Mouse (Mus musculus) Patski (cell line): ENCODE data around the gene Camk1g. TPM values are rescaled to one million over a fixed set of nuclear protein-coding genes. Genes with fewer than 3 reads are reported as not detected.

ENCODE experiments used
- ATAC-seq: fragments of 100-300 bp; one replicate; pipeline ENCODE4 v1.8.0; 2021
- CTCF ChIA-PET: fragments of 350-600 bp; sonication (Branson Sonifier 250); formaldehyde crosslinking; loops from one replicate; lab custom pipeline; 2022; ENCODE audit warnings: inconsistent platforms; lab: Charles Lee
- POLR2A ChIA-PET: fragments of 350-600 bp; sonication (Branson Sonifier 250); formaldehyde crosslinking; loops from one replicate; lab custom pipeline; 2022; ENCODE audit warnings: antibody characterized with exemption, inconsistent platforms; lab: Charles Lee
- DNase-seq: peaks from one replicate; pipeline ENCODE4 v3.0.0-alpha.2; 2011; ENCODE audit warnings: low read depth, low spot score
- H3K27me3 ChIP-seq: fragments of 371-371 bp; one replicate; pipeline ENCODE4 v1.5.1; 2021
- CTCF ChIP-seq: fragments of 100-300 bp; IDR thresholded peaks from one replicate; pipeline ENCODE4 v1.5.1; 2021
- in situ Hi-C: fragments of 300-500 bp; cut with MboI; formaldehyde crosslinking; loops from 3 replicates; pipeline ENCODE4 v1.11.1; 2018; ENCODE audit warnings: low pct_unique_long_range_greater_than_20kb, mixed read lengths
- polyA plus RNA-seq: library from polyadenylated mRNA; unstranded; gene quantifications from one replicate; pipeline ENCODE4 v1.2.3, GENCODE M21; 2021

The Camk1g gene
- 0.69 TPM for polyA plus RNA-seq

DNA sequence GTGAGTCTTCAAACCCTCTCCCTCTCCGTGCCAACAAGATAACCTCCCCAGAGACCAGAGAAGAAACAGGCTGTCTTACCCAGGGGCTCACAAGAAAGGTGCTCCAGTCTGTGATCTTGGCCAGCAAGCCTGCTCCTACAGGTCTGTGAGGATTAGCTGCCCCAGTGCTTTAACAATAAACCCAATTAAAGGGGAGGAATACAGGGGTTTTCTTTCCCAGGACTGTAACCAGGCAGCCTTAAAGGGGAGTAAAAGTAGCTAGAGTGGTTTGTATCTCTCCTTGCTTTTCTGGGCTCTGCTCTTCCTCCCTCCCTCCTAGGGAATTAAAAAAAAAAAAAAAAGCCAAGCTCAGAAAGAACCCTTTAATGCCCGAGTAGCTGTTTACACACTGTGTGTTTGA, at the start of gene Camk1g:
Camk1g (minus strand) TSS at position 203 of the 400 bp plus-strand sequence.
- ChIA-PET CTCF (interaction anchor here (0.8 to 15.6 kb wide), 6 partner anchors 11 to 115 kb away, joined by 4 to 297 read pairs (median 7); no protein-coding TSS in a partner anchor), POLR2A (interaction anchor here (0.6 to 0.7 kb wide), 3 partner anchors 38 to 1368 kb away, joined by 3 read pairs; no protein-coding TSS in a partner anchor)
- no peak for TF ChIP-seq CTCF
- in situ Hi-C loops: no loop called here
- ATAC-seq (no peak), DNase-seq (no peak)
- no peaks in the 10 kb centered on the region for H3K27me3 ChIP-seq

DNA sequence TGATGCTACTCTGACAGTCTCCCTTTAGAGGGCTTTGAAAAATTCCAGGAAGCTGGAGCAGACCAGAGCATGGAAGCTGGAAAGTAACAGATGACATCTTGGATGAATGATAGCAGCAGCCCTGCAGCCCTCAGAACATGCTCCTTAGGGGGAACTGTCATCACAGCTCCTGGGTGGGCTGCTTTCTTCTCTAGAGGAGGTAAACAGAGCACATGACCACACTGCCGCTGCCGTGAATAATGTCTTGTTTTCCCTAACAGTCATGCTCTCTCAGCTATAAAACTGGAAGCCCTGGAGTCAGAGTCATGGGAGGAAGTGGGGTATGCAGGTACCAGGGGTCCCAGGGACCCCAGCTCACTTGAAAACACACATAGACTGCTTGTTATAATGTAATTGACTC, 49.1 kb upstream of the Camk1g start:
- H3K27me3 ChIP-seq: no peaks in the 10 kb centered on the region
- DNase-seq: no peak
- TF ChIP-seq CTCF: no peak
- POLR2A ChIA-PET: no interaction called here
- in situ Hi-C loops: no loop called here
- ATAC-seq: no peak
- CTCF ChIA-PET: interaction anchor here (1.3 kb wide), 1 partner anchor 19 kb away, joined by 3 read pairs; no protein-coding TSS in a partner anchor

DNA sequence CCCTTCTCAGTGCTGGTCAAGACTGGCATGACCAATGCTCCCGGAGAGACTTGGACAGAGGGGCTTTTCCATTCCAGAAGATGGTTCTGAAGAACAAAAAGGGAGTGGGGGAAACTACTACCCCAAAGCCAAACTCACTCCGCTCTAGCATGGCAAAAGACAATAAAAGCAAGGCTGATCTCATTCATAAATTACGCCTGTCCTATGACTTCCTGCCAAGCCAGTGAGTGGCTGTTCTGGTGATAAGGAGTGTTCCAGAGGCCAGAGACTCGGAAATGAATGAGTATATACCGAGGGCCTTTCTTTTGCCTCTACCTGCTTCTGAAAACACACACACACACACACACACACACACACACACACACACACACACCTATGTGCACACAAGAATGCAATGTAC, 48.6 kb upstream of the Camk1g start:
- no peaks in the 10 kb centered on the region for H3K27me3 ChIP-seq
- ChIA-PET CTCF (interaction anchor here (1.3 kb wide), 1 partner anchor 18 kb away, joined by 3 read pairs; no protein-coding TSS in a partner anchor), POLR2A (no interaction called here)
- in situ Hi-C loops: no loop called here
- ATAC-seq (peak; percentile 18), DNase-seq (no peak)
- no peak for TF ChIP-seq CTCF

DNA sequence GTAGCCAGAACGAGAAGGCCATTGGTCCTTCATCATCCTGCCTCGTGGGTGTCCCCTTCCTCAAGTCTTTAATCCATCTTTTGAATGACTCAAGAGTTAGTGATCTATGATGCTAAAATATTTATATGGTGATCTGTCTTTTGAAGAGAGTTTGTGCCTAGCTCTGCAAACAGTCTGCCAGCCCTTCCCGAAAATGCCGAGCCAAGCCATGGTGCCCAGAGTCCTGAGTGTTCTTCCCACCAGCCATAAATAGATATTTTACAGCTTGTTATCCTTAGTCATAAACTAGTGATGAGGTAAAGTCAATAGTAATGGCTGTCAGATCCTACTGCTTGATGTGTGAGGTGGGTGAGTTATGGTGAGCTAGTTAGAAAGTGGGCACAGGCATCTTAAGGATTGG, 44.0 kb upstream of the Camk1g start:
- ChIA-PET CTCF (interaction anchor here (1.1 to 3.4 kb wide), 6 partner anchors 10 to 34 kb away, joined by 3 to 18 read pairs (median 4); no protein-coding TSS in a partner anchor), POLR2A (no interaction called here)
- ATAC-seq: peak; percentile 52
- DNase-seq: no peak
- no peaks in the 10 kb centered on the region for H3K27me3 ChIP-seq
- no peak for TF ChIP-seq CTCF
- in situ Hi-C loops: no loop called here

DNA sequence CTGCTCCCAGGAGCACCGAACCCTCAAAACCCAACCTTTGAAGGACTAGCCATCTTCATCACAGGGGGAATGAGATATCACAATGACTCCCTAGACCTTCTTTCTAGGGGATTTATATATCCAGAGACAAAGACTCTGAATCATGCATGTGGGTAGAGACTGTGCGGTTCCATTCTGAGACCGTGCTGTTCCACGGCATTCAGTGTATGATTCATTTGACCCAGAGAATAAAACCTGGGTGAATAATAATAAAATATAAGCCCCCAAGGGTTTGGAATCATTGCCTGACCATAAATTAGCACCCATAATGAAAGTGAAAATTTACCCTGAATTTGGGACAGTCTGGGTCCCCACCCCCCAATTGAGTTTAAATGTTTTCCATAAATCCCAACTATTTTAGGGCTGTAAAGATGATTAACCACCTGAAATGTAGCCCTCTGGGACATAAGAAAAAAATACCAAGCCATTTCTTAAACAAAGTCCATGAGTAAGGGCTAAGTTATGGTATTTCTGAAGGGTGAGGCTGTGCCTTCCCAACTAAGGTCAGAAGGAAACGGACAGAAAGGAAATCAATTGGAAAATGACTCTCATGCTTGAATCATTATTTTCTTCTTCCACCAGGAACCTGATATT, 43.4 kb upstream of the Camk1g start:
- ATAC-seq: peak; percentile 65
- in situ Hi-C loops: no loop called here
- ChIA-PET POLR2A (no interaction called here), CTCF (interaction anchor here (1.1 to 3.1 kb wide), 3 partner anchors 14 to 31 kb away, joined by 3 to 18 read pairs (median 5); no protein-coding TSS in a partner anchor)
- peak; percentile 50 for DNase-seq
- no peaks in the 10 kb centered on the region for H3K27me3 ChIP-seq
- TF ChIP-seq CTCF: no peak

DNA sequence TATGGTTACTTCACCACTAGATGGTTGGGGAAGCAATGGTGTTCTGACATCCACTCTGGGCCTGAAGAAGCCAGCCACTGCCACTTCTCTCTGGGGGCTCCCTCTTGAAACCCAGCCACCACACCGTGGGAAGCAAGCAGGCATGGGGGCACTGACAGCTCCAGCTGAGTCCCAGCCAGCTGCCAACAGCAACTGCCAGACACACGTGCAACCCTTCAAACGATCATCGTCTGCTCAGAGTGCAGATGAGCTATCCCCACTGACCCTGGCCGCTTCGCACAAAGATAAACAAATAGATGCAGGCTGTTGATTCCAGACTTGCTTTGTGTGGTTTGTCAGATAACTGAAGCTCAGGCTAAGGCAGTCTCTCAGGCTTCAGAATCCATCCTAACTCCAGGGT, 37.4 kb upstream of the Camk1g start:
- in situ Hi-C loops: no loop called here
- ATAC-seq (no peak), DNase-seq (no peak)
- TF ChIP-seq CTCF: no peak
- CTCF ChIA-PET: interaction anchor here (1.1 kb wide), 1 partner anchor 33 kb away, joined by 4 read pairs; no protein-coding TSS in a partner anchor
- POLR2A ChIA-PET: no interaction called here
- no peaks in the 10 kb centered on the region for H3K27me3 ChIP-seq

DNA sequence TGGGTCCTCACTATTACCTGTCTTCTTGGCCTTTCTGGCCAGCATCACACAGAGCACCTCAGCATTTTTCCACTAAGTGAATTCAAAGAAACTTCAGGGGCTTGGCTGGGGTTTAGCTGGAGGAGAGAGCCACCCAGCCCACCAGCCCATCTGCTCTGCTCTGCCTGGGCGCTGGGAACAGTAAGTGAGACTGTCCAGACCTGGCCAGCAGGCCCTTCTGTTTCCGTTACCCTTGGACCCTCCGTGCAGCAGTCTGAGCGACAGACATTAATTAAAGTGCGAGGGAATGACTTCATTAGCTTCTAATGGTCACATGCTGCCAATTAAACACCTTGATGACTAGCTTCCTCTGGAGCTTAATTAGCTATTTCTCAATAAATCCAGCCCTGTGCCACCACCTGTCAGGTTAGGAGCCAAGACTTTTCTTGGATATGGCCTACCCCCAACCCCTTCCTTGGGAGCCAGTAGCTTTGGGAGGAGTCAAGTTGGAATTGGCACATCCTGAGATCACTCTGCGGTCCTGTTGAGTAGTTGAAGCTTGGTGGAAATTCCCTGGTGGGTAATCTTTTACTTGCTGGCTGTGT, 36.1 kb upstream of the Camk1g start:
- no peak for DNase-seq
- TF ChIP-seq CTCF: no peak
- CTCF ChIA-PET: interaction anchor here (1.1 to 1.2 kb wide), 3 partner anchors 9 to 35 kb away, joined by 3 to 4 read pairs (median 3); no protein-coding TSS in a partner anchor
- H3K27me3 ChIP-seq: no peaks in the 10 kb centered on the region
- in situ Hi-C loops: no loop called here
- ATAC-seq: peak; percentile 49
- POLR2A ChIA-PET: no interaction called here

DNA sequence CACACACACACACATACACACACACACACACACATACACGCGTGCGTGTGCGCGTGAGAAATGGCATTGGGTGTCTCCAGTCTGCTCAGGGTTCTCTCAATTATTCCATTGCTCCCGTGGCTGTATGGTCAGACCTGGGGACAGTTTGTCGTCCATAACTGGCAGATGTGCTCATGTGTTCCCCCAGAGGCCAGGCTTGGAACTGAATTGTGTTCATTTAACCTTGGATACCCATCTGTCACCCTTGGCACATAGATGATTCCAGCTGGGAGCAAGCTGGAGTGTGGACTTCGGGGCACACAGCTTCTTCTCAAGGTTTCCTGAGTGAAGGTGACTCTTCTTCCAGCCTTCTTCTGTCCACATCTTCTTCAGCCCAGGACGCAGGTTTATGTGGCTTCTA, 31.6 kb upstream of the Camk1g start:
- in situ Hi-C loops: no loop called here
- POLR2A ChIA-PET: no interaction called here
- H3K27me3 ChIP-seq: no peaks in the 10 kb centered on the region
- no peak for DNase-seq
- CTCF ChIA-PET: interaction anchor here (3.1 kb wide), 1 partner anchor 19 kb away, joined by 7 read pairs; no protein-coding TSS in a partner anchor
- TF ChIP-seq CTCF: no peak
- ATAC-seq: no peak

DNA sequence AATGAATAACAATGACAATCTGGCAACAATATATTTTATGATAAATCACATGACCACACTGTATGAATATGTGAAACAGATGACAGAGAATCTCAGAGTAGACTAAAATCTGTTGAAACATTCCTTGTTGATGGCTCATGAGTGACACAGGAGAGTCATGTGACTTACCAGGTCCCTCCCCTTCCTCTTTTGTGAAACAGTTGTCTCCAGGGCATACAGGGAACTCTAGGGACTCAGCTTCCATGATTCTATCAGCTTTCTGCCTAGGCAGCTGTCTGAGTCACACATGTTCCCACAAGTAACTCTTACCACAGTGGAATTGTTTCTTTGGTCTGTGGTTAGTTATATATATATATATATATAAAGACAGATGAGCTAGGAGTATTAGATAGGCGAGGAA, 30.2 kb upstream of the Camk1g start:
- ATAC-seq: no peak
- no peaks in the 10 kb centered on the region for H3K27me3 ChIP-seq
- no peak for TF ChIP-seq CTCF
- ChIA-PET POLR2A (no interaction called here), CTCF (interaction anchor here (0.9 to 3.2 kb wide), 7 partner anchors 10 to 23 kb away, joined by 3 to 18 read pairs (median 6); no protein-coding TSS in a partner anchor)
- in situ Hi-C loops: no loop called here
- DNase-seq: no peak

DNA sequence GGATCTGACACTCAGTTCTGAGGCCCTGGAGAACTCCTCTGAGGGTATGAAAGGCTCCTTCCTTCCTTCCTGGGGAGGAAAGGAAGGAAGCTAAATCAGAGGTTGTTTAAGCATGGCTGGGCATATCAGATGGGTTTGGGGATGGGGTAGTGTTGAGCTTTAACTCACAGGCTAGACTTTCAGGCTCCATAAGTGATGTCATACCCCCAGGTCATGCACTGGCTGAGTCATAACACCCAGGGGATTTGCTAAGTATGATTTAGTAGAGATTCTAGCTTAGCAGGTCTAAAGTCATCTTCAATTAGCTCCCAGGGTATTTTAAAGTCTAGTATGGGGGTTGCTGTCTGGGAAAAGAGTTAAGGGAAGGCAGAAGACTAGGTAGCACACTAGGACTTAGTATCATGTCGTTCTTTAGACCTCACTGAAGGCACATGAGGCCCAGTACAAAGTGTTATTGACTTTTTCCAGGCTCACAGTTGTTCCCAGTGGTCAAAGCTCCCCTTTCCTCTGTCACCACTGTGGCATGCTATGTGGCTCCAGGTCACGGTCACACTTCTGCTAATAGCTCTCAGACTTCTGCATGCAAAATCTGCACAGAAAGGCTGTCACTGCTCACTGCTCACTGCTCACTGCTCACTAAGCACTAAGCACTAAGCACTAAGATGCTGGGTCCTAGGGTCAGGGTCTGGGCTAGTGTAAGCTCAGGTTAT, 28.8 kb upstream of the Camk1g start:
- CTCF ChIA-PET: interaction anchor here (0.6 to 3.2 kb wide), 7 partner anchors 9 to 74 kb away, joined by 3 to 18 read pairs (median 6); no protein-coding TSS in a partner anchor
- H3K27me3 ChIP-seq: no peaks in the 10 kb centered on the region
- peak; percentile 87 for ATAC-seq
- POLR2A ChIA-PET: no interaction called here
- in situ Hi-C loops: loop anchor here (5.0 to 10.0 kb wide), 3 partner anchors 48 to 1226 kb away; no protein-coding TSS in a partner anchor
- TF ChIP-seq CTCF: no peak
- DNase-seq: peak; percentile 99
